Mouse (Mus musculus) inflammation-experienced regulatory T-cells (primary cell): ENCODE results near the gene Acot5. TPM values are rescaled to one million over a fixed set of nuclear protein-coding genes. Genes with fewer than 3 reads are reported as not detected.

Experiments used
- polyA plus RNA-seq, 2 experiments: library from polyadenylated mRNA; unstranded; fragments of 100-300 nt; shearing (Covaris generic); gene quantifications; one replicate each; pipeline ENCODE4 v1.2.1; 2017

The Acot5 gene
- polyA plus RNA-seq = not detected

GRCm38 (mm10) chr12:84068986-84069385 is at the start of gene Acot5:
Gene Acot5 (plus strand): TSS chr12:84069325.

GRCm38 (mm10) chr12:84038241-84038640 is 30.9 kb upstream of the Acot5 start, which contains the start of gene Acot4:
Gene Acot4 (plus strand): TSS chr12:84038379.

GRCm38 (mm10) chr12:84038691-84039111 is 30.4 kb upstream of the Acot5 start, which contains the start of gene Gm49366:
Gene Gm49366 (plus strand): TSS chr12:84038935.

GRCm38 (mm10) chr12:84051937-84052474 is 17.1 kb upstream of the Acot5 start, which contains the start of gene Acot3:
Gene Acot3 (plus strand): TSS chr12:84052144.

GRCm38 (mm10) chr12:84100604-84101492 is 31.7 kb downstream of the Acot5 start, which contains the start of gene Acot6:
Gene Acot6 (plus strand): TSS chr12:84100654.

GRCm38 (mm10) chr12:84114153-84114994 is 45.2 kb downstream of the Acot5 start, which contains the start of gene Dnal1:
Gene Dnal1 (plus strand): TSS chr12:84114366.

Other genes with a start within 250 kb of the Acot5 start
- 10 to 100 TPM; 39.0 to 44.4 TPM for gene Numb, start 147.4 kb upstream of the Acot5 start, polyA plus RNA-seq
- 10 to 100 TPM; 24.4 to 39.3 TPM for gene Riox1, start 118.7 kb upstream of the Acot5 start, polyA plus RNA-seq
- gene Heatr4, start 84.5 kb upstream of the Acot5 start, polyA plus RNA-seq = under 1 TPM in 1 of 2 experiments, not detected in 1; 0.51 TPM
- 1 to 10 TPM; 5.2 to 6.3 TPM for gene Acot2, start 81.5 kb upstream of the Acot5 start, polyA plus RNA-seq
- gene Acot1, start 59.8 kb upstream of the Acot5 start, polyA plus RNA-seq = 1 to 10 TPM in 1 of 2 experiments, under 1 TPM in 1; 0.51 to 2.5 TPM
- gene Acot4, start 30.9 kb upstream of the Acot5 start, polyA plus RNA-seq = 1 to 10 TPM; 1.0 to 3.0 TPM
- not detected for gene Gm49366, start 30.4 kb upstream of the Acot5 start, polyA plus RNA-seq
- under 1 TPM; 0.16 to 0.36 TPM for gene Acot3, start 17.2 kb upstream of the Acot5 start, polyA plus RNA-seq
- gene Acot6, start 31.3 kb downstream of the Acot5 start, polyA plus RNA-seq = 1 to 10 TPM; 1.9 to 2.1 TPM
- gene Dnal1, start 45.0 kb downstream of the Acot5 start, polyA plus RNA-seq = under 1 TPM; 0.31 to 0.78 TPM
- gene Pnma1, start 79.2 kb downstream of the Acot5 start, polyA plus RNA-seq = under 1 TPM in 1 of 2 experiments, not detected in 1; 0.17 TPM
- 10 to 100 TPM; 25.6 to 29.6 TPM for gene Elmsan1, start 149.6 kb downstream of the Acot5 start, polyA plus RNA-seq
- 10 to 100 TPM; 32.6 to 34.1 TPM for gene Ptgr2, start 215.9 kb downstream of the Acot5 start, polyA plus RNA-seq
- gene Zfp410, start 247.5 kb downstream of the Acot5 start, polyA plus RNA-seq = 10 to 100 TPM; 57.7 to 72.5 TPM